In genomic region chr11:59449741-59450229, GRCm38 (mm10) we compare ENCODE assay signal across 8 mouse cellular contexts. TPM values are rescaled to one million over a fixed set of nuclear protein-coding genes. Genes with fewer than 3 reads are reported as not detected.
DNase-seq lines count a peak whose midpoint lies in the region; ATAC-seq lines count a peak whose summit lies in the region.

Jmjd4 (plus strand) TSS chr11:59450045.

- H3K27me3 ChIP-seq in heart, embryonic 14.5 days (ENCODE audit: control insufficient read depth, insufficient read depth, low read length): no peaks in the 10 kb centered on the region
- H3K27me3 ChIP-seq in liver, embryonic 13.5 days: no peaks in the 10 kb centered on the region
- H3K27me3 ChIP-seq in stomach, embryonic 16.5 days (ENCODE audit: control insufficient read depth, insufficient read depth, low read length): no peaks in the 10 kb centered on the region

- H3K9ac ChIP-seq in heart, embryonic 14.5 days (ENCODE audit: low read length): peak within 1 kb of the TSS; percentile 92
- H3K9ac ChIP-seq in liver, embryonic 13.5 days: peak within 1 kb of the TSS; percentile 90
- H3K9ac ChIP-seq in stomach, embryonic 16.5 days (ENCODE audit: low read length): peak within 1 kb of the TSS; percentile 88

- peak within 1 kb of the TSS; percentile 71 to 86 for H3K4me3 ChIP-seq in heart, embryonic 14.5 days (ENCODE audit: control insufficient read depth in 1 of 2, insufficient read depth in 1 of 2, low read depth in 1 of 2, low read length in 2 of 2)
- peak within 1 kb of the TSS; percentile 86 for H3K4me3 ChIP-seq in liver, embryonic 13.5 days (replicated peaks)
- H3K4me3 ChIP-seq in stomach, embryonic 16.5 days (replicated peaks; ENCODE audit: low read length): peak within 1 kb of the TSS; percentile 76

- H3K27ac ChIP-seq in heart, embryonic 14.5 days (replicated peaks in 1 of 2; ENCODE audit: control insufficient read depth in 1 of 2, insufficient read depth in 1 of 2, low read depth in 2 of 2, low read length in 2 of 2): peak within 1 kb of the TSS; percentile 50 to 80
- H3K27ac ChIP-seq in liver, embryonic 13.5 days: peak within 1 kb of the TSS; percentile 73
- H3K27ac ChIP-seq in stomach, embryonic 16.5 days (ENCODE audit: low read length): peak within 1 kb of the TSS; percentile 81

- peaks cover 41% of the 10 kb centered on the region for H3K36me3 ChIP-seq in heart, embryonic 14.5 days (ENCODE audit: control insufficient read depth, insufficient read depth, low read length)
- peaks cover 31% of the 10 kb centered on the region for H3K36me3 ChIP-seq in liver, embryonic 13.5 days
- H3K36me3 ChIP-seq in stomach, embryonic 16.5 days (ENCODE audit: control insufficient read depth, insufficient read depth, low read length): peaks cover 6% of the 10 kb centered on the region; the same call in 1 of the 2 replicates

- DNase-seq in CD4-positive helper T cell, adult 2 months (ENCODE audit: low read depth, low spot score): peak; percentile 86
- peak; percentile 77 for DNase-seq in brain, embryonic 18.5 days (ENCODE audit: low read depth, low spot score)
- DNase-seq in kidney, postnatal 14 days: peak; percentile 95
- peak; percentile 91 for DNase-seq in liver, embryonic 13.5 days
- peak; percentile 90 for DNase-seq in neural tube, embryonic 10.5 days (ENCODE audit: extremely low spot score, low spot score)

- H3K4me1 ChIP-seq in heart, embryonic 14.5 days (ENCODE audit: control insufficient read depth in 2 of 2, insufficient read depth in 2 of 2, low read length in 2 of 2): peaks cover 7 to 15% of the 10 kb centered on the region in 2 experiments; a peak in 3 of 4 replicates
- peaks cover 30% of the 10 kb centered on the region for H3K4me1 ChIP-seq in liver, embryonic 13.5 days (replicated peaks)
- H3K4me1 ChIP-seq in stomach, embryonic 16.5 days (ENCODE audit: control insufficient read depth, insufficient read depth, low read length): peaks cover 15% of the 10 kb centered on the region

- H3K4me2 ChIP-seq in heart, embryonic 14.5 days (ENCODE audit: low read length): peak within 1 kb of the TSS; percentile 94
- peak within 1 kb of the TSS; percentile 82 for H3K4me2 ChIP-seq in liver, embryonic 13.5 days
- H3K4me2 ChIP-seq in stomach, embryonic 16.5 days (ENCODE audit: low read depth, low read length): peak within 1 kb of the TSS; percentile 93

- ATAC-seq in erythroid progenitor cell, adult 5-6 weeks (replicated peaks; ENCODE audit: low FRiP score, poor library complexity, severe bottlenecking): peak; percentile 97
- peak; percentile 86 for ATAC-seq in heart, embryonic 14.5 days (ENCODE audit: insufficient number of reproducible peaks, insufficient read depth, low FRiP score, low read depth)
- peak; percentile 95 for ATAC-seq in liver, embryonic 13.5 days (ENCODE audit: low read depth)
- ATAC-seq in stomach, embryonic 16.5 days (ENCODE audit: insufficient read depth, low FRiP score): peak; percentile 94

- under 1% methylated on average over 33 of the region's 40 CpGs for WGBS in heart, embryonic 14.5 days
- WGBS in liver, embryonic 13.5 days (ENCODE audit: insufficient replicate concordance): under 1% methylated on average over 36 of the region's 40 CpGs
- under 1% methylated on average over 31 of the region's 40 CpGs for WGBS in stomach, embryonic 16.5 days

- no peaks in the 10 kb centered on the region for H3K9me3 ChIP-seq in heart, embryonic 14.5 days (ENCODE audit: control insufficient read depth, low read length)
- H3K9me3 ChIP-seq in liver, embryonic 13.5 days (replicated peaks): no peaks in the 10 kb centered on the region
- no peaks in the 10 kb centered on the region for H3K9me3 ChIP-seq in stomach, embryonic 16.5 days (replicated peaks; ENCODE audit: control insufficient read depth, low read length)

RNA-seq across cellular contexts. Expression of gene Jmjd4, which starts in this region (rescaled TPM):
- total RNA-seq in erythroid progenitor cell, adult 5-6 weeks (2015; ENCODE audit: low replicate concordance): 2.5 and 3.4 TPM in 2 replicates
- total RNA-seq in erythroid progenitor cell, adult 5-6 weeks (2017; ENCODE audit: low replicate concordance): 2.3 and 3.2 TPM in 2 replicates
- polyA plus RNA-seq in heart, embryonic 14.5 days (2014; fragmentation: Nextera tagmentation; extraction: Ambion mirVana): 10.8 and 11.4 TPM in 2 replicates
- 5.2 and 5.3 TPM in 2 replicates for polyA plus RNA-seq in liver, embryonic 13.5 days (2015; fragmentation: Nextera tagmentation; extraction: Ambion mirVana)
- polyA plus RNA-seq in stomach, embryonic 16.5 days (2015; fragmentation: Nextera tagmentation; extraction: Ambion mirVana): 9.0 and 9.3 TPM in 2 replicates

Comparison
In these comparisons a context has a peak if more than half of its experiments do, and no peak if none do; other contexts are left out.
1. Peak in every context shown above with its lines: DNase-seq, ATAC-seq, H3K4me3 ChIP-seq and H3K27ac ChIP-seq.